Mouse (Mus musculus) myocyte (in vitro differentiated cells): ENCODE measurements around the gene Abcc5. TPM values are rescaled to one million over a fixed set of nuclear protein-coding genes. Genes with fewer than 3 reads are reported as not detected.

Experiments
- H3K27me3 ChIP-seq: one replicate; pipeline ENCODE4 v1.6.1; 2011; ENCODE audit not compliant: control insufficient read depth, insufficient read depth, insufficient read length
- H3K36me3 ChIP-seq: one replicate; pipeline ENCODE4 v1.6.1; 2011; ENCODE audit not compliant: control insufficient read depth, insufficient read depth
- H3K4me2 ChIP-seq: one replicate; pipeline ENCODE4 v1.6.1; 2011; ENCODE audit warnings: low read depth, control low read depth
- H3K4me3 ChIP-seq: one replicate; pipeline ENCODE4 v1.5.1; 2011; ENCODE audit warnings: mild to moderate bottlenecking, control low read depth, moderate library complexity
- H3K79me2 ChIP-seq: one replicate; pipeline ENCODE4 v1.6.1; 2011; ENCODE audit not compliant: control insufficient read depth, insufficient read depth
- H3ac ChIP-seq: one replicate; pipeline ENCODE4 v1.6.1; 2011; ENCODE audit not compliant: control insufficient read depth, insufficient read length
- CEBPB ChIP-seq: IDR thresholded peaks from 2 replicates; pipeline ENCODE4 v1.6.1; 2011; ENCODE audit warnings: mild to moderate bottlenecking, moderate library complexity; ENCODE audit not compliant: poor library complexity, insufficient read depth, severe bottlenecking
- E2F4 ChIP-seq: IDR thresholded peaks from one replicate; pipeline ENCODE4 v1.6.1; 2011; ENCODE audit warnings: mild to moderate bottlenecking, control low read depth, moderate library complexity; ENCODE audit not compliant: insufficient read depth
- MAX ChIP-seq: IDR thresholded peaks from one replicate; pipeline ENCODE4 v1.6.1; 2011; ENCODE audit warnings: low read depth, mild to moderate bottlenecking, control low read depth
- MYOD1 ChIP-seq, 3 experiments: IDR thresholded peaks; one replicate each; pipeline ENCODE4 v1.6.1; 2011; ENCODE audit warnings: control low read depth in 2 of 3, low read depth in 2 of 3, mild to moderate bottlenecking in 2 of 3, moderate library complexity in 1 of 3; ENCODE audit not compliant: insufficient read length in 2 of 3, control insufficient read depth in 1 of 3
- MYOG ChIP-seq, 3 experiments: IDR thresholded peaks; one replicate each; pipeline ENCODE4 v1.6.1; 2011; ENCODE audit warnings: control low read depth in 2 of 3, low read depth in 2 of 3, mild to moderate bottlenecking in 2 of 3; ENCODE audit not compliant: insufficient read length in 2 of 3, control insufficient read depth in 1 of 3, insufficient read depth in 1 of 3
- POLR2A ChIP-seq: IDR thresholded peaks from one replicate; pipeline ENCODE4 v1.6.1; 2011; ENCODE audit warnings: low read depth, mild to moderate bottlenecking, control low read depth, moderate library complexity; ENCODE audit not compliant: insufficient read length
- POLR2AphosphoS2 ChIP-seq: IDR thresholded peaks from one replicate; pipeline ENCODE4 v1.6.1; 2011; ENCODE audit warnings: low read depth, control low read depth; ENCODE audit not compliant: insufficient read length
- REST ChIP-seq: IDR thresholded peaks from one replicate; pipeline ENCODE4 v1.6.1; 2011; ENCODE audit warnings: mild to moderate bottlenecking, control low read depth, moderate library complexity; ENCODE audit not compliant: insufficient read depth, insufficient read length
- SRF ChIP-seq: IDR thresholded peaks from one replicate; pipeline ENCODE4 v1.6.1; 2011; ENCODE audit warnings: low read depth; ENCODE audit not compliant: control insufficient read depth, insufficient read length
- TCF12 ChIP-seq: IDR thresholded peaks from one replicate; pipeline ENCODE4 v1.6.1; 2011; ENCODE audit warnings: mild to moderate bottlenecking, control low read depth; ENCODE audit not compliant: poor library complexity, insufficient read depth, severe bottlenecking
- TCF3 ChIP-seq: IDR thresholded peaks from one replicate; pipeline ENCODE4 v1.6.1; 2011; ENCODE audit warnings: low read depth, control low read depth; ENCODE audit not compliant: insufficient read length
- USF1 ChIP-seq: IDR thresholded peaks from one replicate; pipeline ENCODE4 v1.6.1; 2011; ENCODE audit warnings: low read depth, mild to moderate bottlenecking, control low read depth, moderate library complexity
- polyA plus RNA-seq: library from polyadenylated mRNA; unstranded; fragments of >200 nt; fragmentation: generic; extraction: Trizol; gene quantifications from one replicate; pipeline ENCODE4 v1.2.1, GENCODE M21; 2012; ENCODE audit warnings: missing spikeins

Abcc5 gene
- polyA plus RNA-seq, 1 experiment: 23.1 TPM

DNA sequence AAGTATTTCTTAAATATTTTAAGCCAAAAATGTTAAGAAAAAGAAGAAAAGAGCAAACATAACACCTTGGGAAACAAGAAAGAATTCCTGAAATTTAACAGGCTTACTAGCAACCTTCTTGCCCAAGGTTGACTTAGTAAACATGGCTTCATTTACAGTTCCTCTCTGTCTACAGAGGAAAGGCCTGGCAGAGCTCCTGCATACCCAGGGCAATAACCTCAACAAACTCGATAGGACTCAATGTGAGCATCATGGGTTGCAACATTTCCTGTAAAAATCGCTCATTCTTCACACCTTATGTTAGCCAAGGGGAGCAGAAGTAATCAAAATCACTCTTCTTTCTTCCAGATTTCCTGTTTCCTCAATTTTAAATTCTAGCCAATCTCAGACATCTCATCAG lies 8.1 kb downstream of the Abcc5 start:
- peaks cover 29% of the 10 kb centered on the region for H3K79me2 ChIP-seq
- no peaks in the 10 kb centered on the region for H3K27me3 ChIP-seq
- H3K4me2 ChIP-seq: no peak overlapping the region
- H3K4me3 ChIP-seq: no peak overlapping the region
- TF ChIP-seq USF1 (no peak), CEBPB (no peak), TCF3 (no peak), MYOD1 (IDR thresholded peaks at IDR 0.05; ENCODE audit: control insufficient read depth in 1 of 3, insufficient read length in 2 of 3, low read depth in 2 of 3) (no peak), MAX (no peak), POLR2AphosphoS2 (no peak), REST (no peak), E2F4 (no peak), SRF (no peak), POLR2A (no peak), TCF12 (no peak), MYOG (IDR thresholded peaks at IDR 0.05; ENCODE audit: control insufficient read depth in 1 of 3, insufficient read depth in 1 of 3, insufficient read length in 2 of 3, low read depth in 2 of 3) (no peak)
- H3K36me3 ChIP-seq: peaks cover 12% of the 10 kb centered on the region
- H3ac ChIP-seq: no peak overlapping the region

DNA sequence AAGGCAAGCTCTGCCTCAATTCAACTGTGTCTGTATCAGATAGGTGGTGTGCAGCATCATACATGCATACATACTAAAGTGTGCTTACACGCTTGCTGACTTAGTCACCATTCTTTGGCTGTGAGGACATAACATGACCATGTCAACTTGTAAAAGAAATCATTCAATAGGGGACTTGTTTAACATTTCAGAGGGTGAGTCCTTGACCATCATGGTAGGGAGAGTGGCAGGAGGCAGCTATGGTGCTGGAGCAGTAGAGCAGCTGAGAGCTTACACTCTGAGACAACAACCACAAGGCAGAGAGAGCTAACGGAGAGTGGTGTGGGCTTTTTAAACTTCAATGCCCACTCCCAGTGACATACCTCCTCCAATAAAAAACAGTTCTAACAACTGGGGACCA lies 9.9 kb downstream of the Abcc5 start:
- H3K4me3 ChIP-seq: no peak overlapping the region
- H3K79me2 ChIP-seq: peaks cover 37% of the 10 kb centered on the region
- no peaks in the 10 kb centered on the region for H3K27me3 ChIP-seq
- no peak overlapping the region for H3K4me2 ChIP-seq
- TF ChIP-seq MYOG (IDR thresholded peaks at IDR 0.05; ENCODE audit: control insufficient read depth in 1 of 3, insufficient read depth in 1 of 3, insufficient read length in 2 of 3, low read depth in 2 of 3) (no peak), TCF12 (no peak), CEBPB (no peak), SRF (no peak), E2F4 (no peak), MYOD1 (IDR thresholded peaks at IDR 0.05; ENCODE audit: control insufficient read depth in 1 of 3, insufficient read length in 2 of 3, low read depth in 2 of 3) (no peak), USF1 (no peak), REST (no peak), TCF3 (no peak)
- no peak overlapping the region for H3ac ChIP-seq
- peaks cover 12% of the 10 kb centered on the region for H3K36me3 ChIP-seq

DNA sequence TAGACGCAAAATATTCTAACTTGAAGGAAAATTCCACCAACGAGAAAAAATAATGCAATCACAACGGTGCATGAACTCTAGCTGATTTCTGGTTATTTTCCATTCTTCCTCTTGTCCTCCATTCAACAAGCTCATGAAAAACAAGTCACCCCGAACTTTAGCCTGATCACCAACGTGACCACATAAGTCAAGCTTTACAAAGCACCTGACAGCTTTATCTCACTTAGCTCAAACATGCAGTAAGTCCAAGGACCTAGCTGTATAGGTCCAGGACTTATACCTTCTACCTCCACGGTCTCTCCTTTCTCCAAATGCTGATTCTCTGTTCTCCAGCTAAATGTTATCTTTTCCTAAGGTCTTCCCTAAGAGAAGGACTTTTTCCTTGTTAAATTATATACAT lies 10.4 kb downstream of the Abcc5 start:
- Histone ChIP-seq H3K36me3 (peaks cover 11% of the 10 kb centered on the region), H3K4me2 (peak overlapping the region; percentile 60), H3K27me3 (no peaks in the 10 kb centered on the region), H3K79me2 (peaks cover 40% of the 10 kb centered on the region), H3ac (no peak overlapping the region), H3K4me3 (no peak overlapping the region)
- TF ChIP-seq MAX (no peak), TCF3 (no peak), TCF12 (no peak), POLR2A (no peak), REST (no peak), E2F4 (no peak), SRF (no peak), MYOD1 (IDR thresholded peaks at IDR 0.05; ENCODE audit: control insufficient read depth in 1 of 3, insufficient read length in 2 of 3, low read depth in 2 of 3) (no peak), POLR2AphosphoS2 (no peak), CEBPB (no peak), USF1 (no peak), MYOG (IDR thresholded peaks at IDR 0.05; ENCODE audit: control insufficient read depth in 1 of 3, insufficient read depth in 1 of 3, insufficient read length in 2 of 3, low read depth in 2 of 3) (no peak)

DNA sequence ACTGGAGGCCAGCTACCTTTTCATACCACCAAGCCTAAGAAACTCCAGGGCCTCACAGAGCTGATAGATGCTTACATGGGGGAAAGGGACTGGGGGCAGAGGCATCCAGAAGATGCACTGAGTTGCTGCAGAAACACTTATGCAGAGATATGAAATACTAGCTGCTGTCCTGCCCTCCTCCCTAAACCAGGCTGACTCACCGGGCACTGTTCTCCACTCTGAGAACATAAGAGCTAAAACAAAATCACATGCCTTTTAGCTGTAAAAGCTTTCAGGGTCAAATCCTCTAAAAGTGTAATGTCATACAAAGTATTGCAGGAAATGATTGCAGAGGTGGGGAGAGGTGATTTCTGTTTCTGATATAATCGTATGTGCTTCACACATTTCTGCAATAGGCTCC lies 11.0 kb downstream of the Abcc5 start:
- Histone ChIP-seq H3K4me2 (peak overlapping the region; percentile 60), H3ac (no peak overlapping the region), H3K79me2 (peaks cover 40% of the 10 kb centered on the region), H3K4me3 (no peak overlapping the region), H3K27me3 (no peaks in the 10 kb centered on the region), H3K36me3 (peaks cover 5% of the 10 kb centered on the region)
- TF ChIP-seq SRF: no peak
- TF ChIP-seq USF1: no peak
- no peak for TF ChIP-seq MYOG (IDR thresholded peaks at IDR 0.05; ENCODE audit: control insufficient read depth in 1 of 3, insufficient read depth in 1 of 3, insufficient read length in 2 of 3, low read depth in 2 of 3)

DNA sequence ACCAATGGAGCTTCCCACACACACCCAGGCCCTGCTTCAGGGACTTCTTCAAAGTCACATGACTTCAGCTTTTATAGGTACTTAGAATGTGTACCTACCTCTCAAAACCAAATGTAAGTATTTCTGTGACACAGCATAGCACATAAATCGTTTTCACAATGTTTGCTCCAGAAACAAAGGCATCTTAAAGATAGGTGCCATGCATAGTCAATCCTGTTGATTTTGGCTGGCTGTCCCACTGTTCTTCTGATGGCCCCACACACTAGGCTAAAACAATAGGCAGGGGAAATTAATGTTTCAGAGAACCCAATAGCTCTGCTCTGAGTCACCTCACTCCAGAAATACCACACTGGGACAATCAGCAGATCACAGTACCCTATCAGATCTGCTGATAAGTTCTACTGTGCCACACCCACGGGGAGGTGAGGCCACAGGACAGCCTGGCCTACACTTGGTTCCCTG lies 12.3 kb downstream of the Abcc5 start:
- Histone ChIP-seq H3K4me3 (no peak overlapping the region), H3K27me3 (no peaks in the 10 kb centered on the region)
- no peak for TF ChIP-seq TCF3
- no peak for TF ChIP-seq USF1
- TF ChIP-seq TCF12: no peak
- TF ChIP-seq MYOD1 (IDR thresholded peaks at IDR 0.05; ENCODE audit: control insufficient read depth in 1 of 3, insufficient read length in 2 of 3, low read depth in 2 of 3): no peak
- TF ChIP-seq MAX: no peak
- no peak for TF ChIP-seq CEBPB

More for the DNA sequence above, 12.3 kb downstream of the Abcc5 start:
- Histone ChIP-seq H3K79me2 (peaks cover 34% of the 10 kb centered on the region), H3ac (no peak overlapping the region), H3K36me3 (peaks cover 3% of the 10 kb centered on the region), H3K4me2 (peak overlapping the region; percentile 60)
